Mouse (Mus musculus) G1E-ER4 (cell line): ENCODE data around the gene Pdss2. TPM values are rescaled to one million over a fixed set of nuclear protein-coding genes. Genes with fewer than 3 reads are reported as not detected.

Experiments used
- GATA1 ChIP-seq: IDR thresholded peaks from one replicate; pipeline ENCODE4 v1.8.0; 2012; ENCODE audit warnings: low read length, inconsistent platforms
- polyA plus RNA-seq: library from polyadenylated mRNA; stranded (reverse); fragments of >175 nt; gene quantifications from 2 replicates; pipeline ENCODE4 v1.2.3, GENCODE M21; 2012

The Pdss2 gene
- polyA plus RNA-seq, 1 experiment: 4.2 TPM

DNA sequence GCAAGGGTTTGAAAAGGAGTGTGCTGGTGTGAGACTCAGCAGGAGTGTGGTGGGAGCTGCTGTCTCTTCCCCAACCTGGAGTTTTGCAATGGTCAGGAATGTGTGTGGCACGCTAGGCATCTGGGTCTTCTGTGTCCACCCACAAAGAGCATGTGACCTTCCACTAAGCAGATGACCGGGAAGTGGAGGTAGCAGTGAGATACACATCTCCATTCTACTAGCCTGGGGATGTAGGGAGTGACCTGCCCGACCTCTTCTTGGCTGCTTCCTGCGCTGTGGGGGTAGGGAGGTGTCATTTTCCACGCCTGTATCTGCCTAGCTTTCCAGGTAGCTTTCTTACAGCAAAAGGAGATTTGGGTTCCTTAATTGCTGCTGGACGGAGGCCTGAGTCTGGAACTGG lies 268.3 kb downstream of the Pdss2 start:
- no peak for TF ChIP-seq GATA1

DNA sequence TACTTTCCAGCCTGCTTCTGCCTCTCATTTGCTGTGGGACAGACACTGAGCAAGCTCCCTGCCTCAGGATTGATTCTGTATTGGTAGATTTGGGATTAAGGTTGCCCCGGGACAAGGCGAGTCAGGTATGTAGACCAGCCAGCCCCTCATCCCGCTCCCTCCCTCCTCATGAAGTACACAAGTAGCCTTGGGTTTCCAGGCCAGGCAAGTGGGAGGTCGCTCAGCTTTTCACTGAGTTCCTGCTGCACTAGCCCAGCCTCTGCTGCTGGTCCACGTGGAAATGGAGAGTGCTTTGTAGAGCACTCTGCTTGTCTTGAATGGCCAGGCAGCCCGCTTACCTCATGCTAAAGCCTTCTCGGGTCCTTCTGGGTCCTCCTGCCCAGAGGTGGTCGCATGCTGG lies 268.7 kb downstream of the Pdss2 start:
- no peak for TF ChIP-seq GATA1

- no peak for TF ChIP-seq GATA1
These were observed 269.6 kb downstream of the Pdss2 start for GRCm38 (mm10) chr10:43490846-43491245.

GRCm38 (mm10) chr10:43502599-43502998 lies 281.3 kb downstream of the Pdss2 start:
- no peak for TF ChIP-seq GATA1

GRCm38 (mm10) chr10:43504291-43504690 lies 283.0 kb downstream of the Pdss2 start:
- no peak for TF ChIP-seq GATA1

- TF ChIP-seq GATA1: no peak
These were observed 285.8 kb downstream of the Pdss2 start for GRCm38 (mm10) chr10:43507051-43507450.

- no peak for TF ChIP-seq GATA1
These were observed 287.9 kb downstream of the Pdss2 start for GRCm38 (mm10) chr10:43509228-43509627.

DNA sequence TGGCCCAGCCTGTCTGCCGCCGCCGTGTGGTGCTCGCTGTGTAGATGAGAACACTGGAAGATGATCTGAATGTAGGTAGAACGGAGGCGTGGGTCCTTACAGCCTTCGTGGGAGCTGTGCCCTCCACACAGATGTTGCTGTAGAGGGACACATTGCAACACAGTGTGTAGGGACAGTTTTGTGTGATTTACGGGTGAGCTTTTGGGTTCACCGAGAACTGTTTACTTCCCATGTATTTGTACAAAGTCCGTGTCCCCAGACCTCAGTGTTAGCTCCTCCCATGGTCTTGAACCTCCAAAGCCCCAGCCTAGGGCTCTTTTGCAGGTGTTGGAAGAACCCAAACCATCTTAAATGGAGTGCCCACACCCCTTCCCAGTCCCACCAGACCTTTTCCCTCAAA lies 291.7 kb downstream of the Pdss2 start:
- no peak for TF ChIP-seq GATA1

Other genes with a start within 250 kb of the Pdss2 start
- not detected in 2 replicates for gene Sobp, start 47.0 kb upstream of the Pdss2 start, polyA plus RNA-seq
- gene 9030612E09Rik, start 46.8 kb upstream of the Pdss2 start, polyA plus RNA-seq: not detected in 2 replicates